Mouse (Mus musculus) layer of hippocampus, adult 6 months (tissue): ENCODE measurements around the gene Gm9049. TPM values are rescaled to one million over a fixed set of nuclear protein-coding genes. Genes with fewer than 3 reads are reported as not detected.

ENCODE experiments used
- long read RNA-seq, 2 experiments: library from polyadenylated mRNA; unstranded; transcript quantifications; one replicate each; pipeline ENCODE4 v2.0.0; 2019 to 2020
- polyA plus RNA-seq: library from polyadenylated mRNA; unstranded; fragments of <200 nt; fragmentation: Nextera tagmentation; gene quantifications from 2 replicates; pipeline ENCODE4 v1.2.3, GENCODE M21; 2021

The Gm9049 gene
- polyA plus RNA-seq = not detected in 2 replicates
- long read RNA-seq, experiment 1 = 0 reads
- long read RNA-seq, experiment 2 = 0 reads

GRCm38 (mm10) chr10:118354005-118354404 is at the start of gene Gm9049:
Gene Gm9049, minus strand, starts transcription at chr10:118354105.

DNA sequence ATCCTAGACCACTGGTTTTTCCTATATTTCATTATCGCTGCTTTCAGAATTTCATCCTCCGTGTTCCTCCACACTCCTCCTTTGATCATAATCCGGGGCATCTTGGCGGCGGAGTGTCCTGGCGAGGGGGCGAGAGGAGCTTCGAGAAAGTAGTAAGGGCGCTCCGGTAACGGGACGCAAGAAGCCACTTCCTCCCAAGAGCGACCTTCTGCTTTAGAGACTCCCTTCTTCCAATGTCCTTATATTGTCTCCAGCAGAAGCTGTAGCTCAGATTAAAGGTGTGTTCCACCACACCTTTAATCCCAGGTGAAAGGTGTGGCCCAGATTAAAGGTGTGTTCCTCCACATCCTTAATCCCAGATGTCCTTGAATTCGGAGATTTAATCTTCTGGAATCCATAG is 5.3 kb downstream of the Gm9049 start, which contains the start of gene Gm9048:
Gene Gm9048 (minus strand): TSS at position 101 of the 400 bp plus-strand sequence.

DNA sequence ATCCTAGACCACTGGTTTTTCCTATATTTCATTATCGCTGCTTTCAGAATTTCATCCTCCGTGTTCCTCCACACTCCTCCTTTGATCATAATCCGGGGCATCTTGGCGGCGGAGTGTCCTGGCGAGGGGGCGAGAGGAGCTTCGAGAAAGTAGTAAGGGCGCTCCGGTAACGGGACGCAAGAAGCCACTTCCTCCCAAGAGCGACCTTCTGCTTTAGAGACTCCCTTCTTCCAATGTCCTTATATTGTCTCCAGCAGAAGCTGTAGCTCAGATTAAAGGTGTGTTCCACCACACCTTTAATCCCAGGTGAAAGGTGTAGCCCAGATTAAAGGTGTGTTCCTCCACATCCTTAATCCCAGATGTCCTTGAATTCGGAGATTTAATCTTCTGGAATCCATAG is 10.8 kb downstream of the Gm9049 start, which contains the start of gene Gm9046:
Gene Gm9046 (minus strand): TSS at position 101 of the 400 bp plus-strand sequence.

DNA sequence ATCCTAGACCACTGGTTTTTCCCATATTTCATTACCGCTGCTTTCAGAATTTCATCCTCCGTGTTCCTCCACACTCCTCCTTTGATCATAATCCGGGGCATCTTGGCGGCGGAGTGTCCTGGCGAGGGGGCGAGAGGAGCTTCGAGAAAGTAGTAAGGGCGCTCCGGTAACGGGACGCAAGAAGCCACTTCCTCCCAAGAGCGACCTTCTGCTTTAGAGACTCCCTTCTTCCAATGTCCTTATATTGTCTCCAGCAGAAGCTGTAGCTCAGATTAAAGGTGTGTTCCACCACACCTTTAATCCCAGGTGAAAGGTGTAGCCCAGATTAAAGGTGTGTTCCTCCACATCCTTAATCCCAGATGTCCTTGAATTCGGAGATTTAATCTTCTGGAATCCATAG is 16.2 kb downstream of the Gm9049 start, which contains the start of gene Gm9045:
Gene Gm9045 (minus strand): TSS at position 101 of the 400 bp plus-strand sequence.

DNA sequence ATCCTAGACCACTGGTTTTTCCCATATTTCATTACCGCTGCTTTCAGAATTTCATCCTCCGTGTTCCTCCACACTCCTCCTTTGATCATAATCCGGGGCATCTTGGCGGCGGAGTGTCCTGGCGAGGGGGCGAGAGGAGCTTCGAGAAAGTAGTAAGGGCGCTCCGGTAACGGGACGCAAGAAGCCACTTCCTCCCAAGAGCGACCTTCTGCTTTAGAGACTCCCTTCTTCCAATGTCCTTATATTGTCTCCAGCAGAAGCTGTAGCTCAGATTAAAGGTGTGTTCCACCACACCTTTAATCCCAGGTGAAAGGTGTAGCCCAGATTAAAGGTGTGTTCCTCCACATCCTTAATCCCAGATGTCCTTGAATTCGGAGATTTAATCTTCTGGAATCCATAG is 21.6 kb downstream of the Gm9049 start, which contains the start of gene Gm9044:
Gene Gm9044 (minus strand): TSS at position 101 of the 400 bp plus-strand sequence.

DNA sequence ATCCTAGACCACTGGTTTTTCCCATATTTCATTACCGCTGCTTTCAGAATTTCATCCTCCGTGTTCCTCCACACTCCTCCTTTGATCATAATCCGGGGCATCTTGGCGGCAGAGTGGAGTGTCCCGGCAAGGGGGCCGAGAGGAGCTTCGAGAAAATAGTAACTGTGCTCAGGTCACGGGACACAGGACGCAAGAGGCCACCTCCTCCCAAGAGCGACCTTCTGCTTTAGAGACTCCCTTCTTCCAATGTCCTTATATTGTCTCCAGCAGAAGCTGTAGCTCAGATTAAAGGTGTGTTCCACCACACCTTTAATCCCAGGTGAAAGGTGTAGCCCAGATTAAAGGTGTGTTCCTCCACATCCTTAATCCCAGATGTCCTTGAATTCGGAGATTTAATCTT is 27.0 kb downstream of the Gm9049 start, which contains the start of gene Gm9040:
Gene Gm9040 (minus strand): TSS at position 101 of the 400 bp plus-strand sequence.

Other genes with a start within 250 kb of the Gm9049 start
- gene Mdm1, start 212.3 kb downstream of the Gm9049 start, polyA plus RNA-seq = 5.5 and 5.7 TPM in 2 replicates
- not detected in 2 replicates for gene Il22, start 149.2 kb downstream of the Gm9049 start, polyA plus RNA-seq
- not detected in 2 replicates for gene Gm32717, start 113.3 kb downstream of the Gm9049 start, polyA plus RNA-seq
- not detected in 2 replicates for gene Gm32802, start 95.4 kb downstream of the Gm9049 start, polyA plus RNA-seq
- not detected in 2 replicates for gene Iltifb, start 59.1 kb downstream of the Gm9049 start, polyA plus RNA-seq
- not detected in 2 replicates for gene Gm9040, start 27.1 kb downstream of the Gm9049 start, polyA plus RNA-seq
- gene Gm9044, start 21.7 kb downstream of the Gm9049 start, polyA plus RNA-seq = not detected in 2 replicates
- not detected in 2 replicates for gene Gm9045, start 16.3 kb downstream of the Gm9049 start, polyA plus RNA-seq
- gene Gm9046, start 10.8 kb downstream of the Gm9049 start, polyA plus RNA-seq = not detected in 2 replicates
- not detected in 2 replicates for gene Gm9048, start 5.4 kb downstream of the Gm9049 start, polyA plus RNA-seq
- not detected in 2 replicates for gene Ifng, start 86.9 kb upstream of the Gm9049 start, polyA plus RNA-seq